Mouse (Mus musculus) midbrain, embryonic 16.5 days (tissue): ENCODE measurements around the gene Vmn1r87. TPM values are rescaled to one million over a fixed set of nuclear protein-coding genes. Genes with fewer than 3 reads are reported as not detected.
"Not testable (repeated sequence)": the region's sequence is repeated elsewhere in the genome, so short reads cannot be mapped to it uniquely, and the experiment has no call there.

Experiments
- ATAC-seq: fragments of 200-750 bp; cut with Nextera tagmentation; 2 replicates; pipeline ENCODE4 v1.8.0; 2017; ENCODE audit warnings: moderate TSS enrichment
- H3K27ac ChIP-seq: fragments of 300-500 bp; sonication (generic); 2 replicates; pipeline ENCODE4 v1.5.1; 2014; ENCODE audit warnings: mild to moderate bottlenecking, low read length, mixed read lengths
- H3K27me3 ChIP-seq: fragments of 300-500 bp; sonication (generic); 2 replicates; pipeline ENCODE4 v1.6.1; 2014; ENCODE audit warnings: low read depth, low read length, mixed read lengths; ENCODE audit not compliant: control insufficient read depth, insufficient read depth
- H3K36me3 ChIP-seq: fragments of 300-500 bp; sonication (generic); 2 replicates; pipeline ENCODE4 v1.6.1; 2014; ENCODE audit warnings: mild to moderate bottlenecking, low read length, moderate library complexity, mixed read lengths; ENCODE audit not compliant: control insufficient read depth, insufficient read depth
- H3K4me1 ChIP-seq: fragments of 300-500 bp; sonication (generic); 2 replicates; pipeline ENCODE4 v1.6.1; 2014; ENCODE audit warnings: mild to moderate bottlenecking, low read length, mixed read lengths; ENCODE audit not compliant: control insufficient read depth, insufficient read depth
- H3K4me2 ChIP-seq: fragments of 300-500 bp; sonication (generic); 2 replicates; pipeline ENCODE4 v1.6.1; 2014; ENCODE audit warnings: mild to moderate bottlenecking, low read length, mixed read lengths
- H3K4me3 ChIP-seq: fragments of 300-500 bp; sonication (generic); 2 replicates; pipeline ENCODE4 v1.5.1; 2014; ENCODE audit warnings: low read depth, mild to moderate bottlenecking, low read length, moderate library complexity, mixed read lengths
- H3K9ac ChIP-seq: fragments of 300-500 bp; sonication (generic); 2 replicates; pipeline ENCODE4 v1.6.1; 2014; ENCODE audit warnings: low read depth, low read length, mixed read lengths
- H3K9me3 ChIP-seq: fragments of 300-500 bp; sonication (generic); replicated peaks from 2 replicates; pipeline ENCODE4 v1.6.1; 2014; ENCODE audit warnings: mild to moderate bottlenecking, low read length, mixed read lengths; ENCODE audit not compliant: control insufficient read depth, poor library complexity, severe bottlenecking
- WGBS: fragments of 180-500 bp; shearing (Covaris S2); extraction: QIAGEN DNeasy Blood & Tissue Kit; methylation state at CpG from one replicate; pipeline ENCODE4 v1.1.7; 2014; 5-methylcytosine and 5-hydroxymethylcytosine counted together
- polyA plus RNA-seq: library from polyadenylated mRNA; unstranded; fragments of >200 nt; fragmentation: Nextera tagmentation; extraction: Ambion mirVana; gene quantifications from 2 replicates; pipeline ENCODE4 v1.2.1, GENCODE M21; 2015

The Vmn1r87 gene
- not detected in 2 replicates for polyA plus RNA-seq

DNA sequence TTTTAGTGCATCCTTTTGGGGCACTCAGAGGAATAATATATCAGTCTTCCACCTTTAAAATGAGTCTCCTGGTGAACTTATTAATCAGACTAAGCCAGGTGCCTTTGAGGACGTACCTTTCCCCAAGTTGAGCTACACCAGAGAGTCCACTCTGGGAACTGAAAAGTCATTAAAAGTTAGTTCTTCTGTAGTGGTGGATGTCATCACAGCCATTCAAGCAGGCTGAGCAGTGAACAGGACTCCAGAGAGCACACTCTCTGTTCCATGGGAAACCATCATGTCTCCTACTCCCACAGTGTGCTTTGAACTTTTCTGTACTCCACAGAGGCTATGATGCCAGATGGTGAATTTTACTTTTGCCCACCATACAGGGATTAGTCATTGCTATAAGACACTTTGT lies at the start of gene Vmn1r87:
TSS of gene Vmn1r87 (minus strand) at position 101 of the 400 bp plus-strand sequence.
- no peak within 1 kb of the TSS for H3K4me3 ChIP-seq
- H3K4me1 ChIP-seq, result no peaks in the 10 kb centered on the region
- H3K9ac ChIP-seq, result no peak within 1 kb of the TSS
- no peak within 1 kb of the TSS for H3K27ac ChIP-seq
- no peak within 1 kb of the TSS for H3K4me2 ChIP-seq
- H3K27me3 ChIP-seq, result no peaks in the 10 kb centered on the region
- H3K36me3 ChIP-seq, result no peaks in the 10 kb centered on the region
- WGBS, result 84% methylated on average over 1 of the region's 1 CpGs
- no peak for ATAC-seq
- H3K9me3 ChIP-seq, result no peaks in the 10 kb centered on the region

DNA sequence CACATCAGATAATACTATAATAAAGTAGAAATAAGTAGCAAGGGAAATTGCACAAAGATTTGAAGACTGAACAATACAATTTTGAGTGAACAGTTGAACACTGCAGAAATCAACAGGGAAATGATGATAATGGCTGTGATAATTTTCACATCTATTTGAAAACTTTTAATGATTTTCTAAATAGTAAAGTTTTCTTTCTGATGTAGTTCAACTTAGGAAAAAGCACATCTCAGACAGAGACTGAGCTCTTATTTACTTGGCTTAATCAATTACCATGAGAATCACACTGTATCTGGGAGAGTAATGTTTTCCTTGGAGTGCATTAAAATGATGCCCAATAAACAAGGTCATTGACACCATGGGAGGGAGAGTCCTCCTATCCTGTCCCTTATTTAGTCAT lies 19.3 kb upstream of the Vmn1r87 start, which contains the start of gene Vmn1r88:
TSS of gene Vmn1r88 (plus strand) at position 301 of the 400 bp plus-strand sequence.
- H3K4me2 ChIP-seq, result no peak within 1 kb of the TSS
- no peak within 1 kb of the TSS for H3K9ac ChIP-seq
- H3K4me3 ChIP-seq, result no peak within 1 kb of the TSS
- no peak within 1 kb of the TSS for H3K27ac ChIP-seq
- H3K9me3 ChIP-seq, result no peaks in the 10 kb centered on the region
- no peaks in the 10 kb centered on the region for H3K4me1 ChIP-seq
- H3K36me3 ChIP-seq, result no peaks in the 10 kb centered on the region
- ATAC-seq, result no peak
- no peaks in the 10 kb centered on the region for H3K27me3 ChIP-seq

DNA sequence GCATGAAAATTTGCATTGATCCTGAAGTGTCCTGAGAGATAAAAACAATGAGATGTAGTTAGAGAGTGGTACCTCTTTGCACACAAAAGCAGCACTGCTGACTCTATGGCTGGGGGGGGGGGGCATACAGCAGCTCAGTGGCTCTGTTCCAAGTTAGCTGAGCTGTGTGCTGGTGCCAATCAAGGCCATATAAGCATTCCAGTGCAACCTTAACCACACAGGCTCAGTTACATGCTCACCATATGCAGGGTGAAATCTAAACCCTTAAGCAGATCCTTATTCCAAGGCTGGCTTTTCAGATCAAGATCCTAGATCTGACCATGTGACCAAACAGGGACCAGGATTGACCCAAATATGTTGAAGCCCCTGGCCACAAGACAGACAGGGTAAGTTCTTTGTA lies 2.6 kb downstream of the Vmn1r87 start:
- no peak overlapping the region for H3K4me2 ChIP-seq
- ATAC-seq, result no peak
- no peaks in the 10 kb centered on the region for H3K36me3 ChIP-seq
- H3K27me3 ChIP-seq, result no peaks in the 10 kb centered on the region
- no peaks in the 10 kb centered on the region for H3K4me1 ChIP-seq
- H3K4me3 ChIP-seq, result no peak overlapping the region
- no peak overlapping the region for H3K9ac ChIP-seq
- no peaks in the 10 kb centered on the region for H3K9me3 ChIP-seq
- H3K27ac ChIP-seq, result no peak overlapping the region

DNA sequence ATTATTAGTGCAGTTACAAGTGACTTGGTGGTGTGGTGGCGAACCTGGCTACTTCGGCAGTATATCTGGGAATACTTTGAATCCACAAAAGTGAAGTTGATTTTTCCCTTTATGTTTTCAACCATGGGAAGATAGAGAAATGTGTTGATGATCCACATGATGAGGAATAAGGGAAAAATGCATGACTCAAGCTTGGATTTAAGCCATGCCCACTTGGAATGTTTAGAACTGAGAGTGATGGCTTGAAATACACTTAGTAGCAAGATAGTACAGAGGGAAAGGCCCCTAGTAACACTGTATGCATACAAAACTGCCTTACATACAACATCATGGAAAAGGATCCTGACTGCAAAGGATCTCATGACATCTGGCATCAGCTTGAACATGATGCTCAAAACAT lies 8.1 kb downstream of the Vmn1r87 start:
- Histone ChIP-seq H3K4me1 (no peaks in the 10 kb centered on the region), H3K36me3 (no peaks in the 10 kb centered on the region), H3K9me3 (no peaks in the 10 kb centered on the region), H3K4me2 (no peak overlapping the region), H3K9ac (no peak overlapping the region), H3K27ac (no peak overlapping the region), H3K27me3 (no peaks in the 10 kb centered on the region), H3K4me3 (no peak overlapping the region)
- WGBS, result 88% methylated on average over 2 of the region's 2 CpGs
- no peak for ATAC-seq

DNA sequence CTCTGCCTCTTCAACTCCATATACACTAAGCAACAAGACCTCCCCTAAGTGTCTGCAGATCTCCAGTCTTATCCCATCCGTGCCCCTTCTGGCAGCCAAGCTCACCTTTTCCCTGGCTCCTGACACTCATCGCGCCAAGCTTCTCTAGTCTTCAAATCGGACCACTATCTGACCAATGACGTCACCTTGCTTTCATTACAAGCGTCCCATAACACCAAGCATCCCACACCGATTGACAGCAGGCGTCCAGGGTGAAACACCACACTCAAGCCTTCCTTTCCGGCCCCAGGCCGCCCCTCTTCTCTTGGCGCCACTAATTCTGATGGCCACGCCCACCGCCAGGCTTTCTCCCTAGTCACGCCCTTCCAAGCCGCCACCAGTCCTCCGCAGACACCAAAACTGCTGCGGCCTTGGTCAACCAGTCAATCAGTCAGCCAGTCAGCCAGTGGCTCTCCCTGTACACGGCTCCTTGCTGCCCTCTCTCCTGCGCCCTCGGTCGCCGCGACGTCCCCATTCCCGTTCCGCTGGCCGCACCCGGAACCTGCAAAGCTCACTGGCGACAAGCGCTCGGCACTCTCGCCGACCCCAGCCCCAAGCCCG lies 16.3 kb downstream of the Vmn1r87 start:
- not testable (repeated sequence) for H3K27me3 ChIP-seq, H3K27ac ChIP-seq, H3K9me3 ChIP-seq, H3K36me3 ChIP-seq, H3K4me1 ChIP-seq
- peak; percentile 97 for ATAC-seq
- Histone ChIP-seq H3K4me3 (peak overlapping the region; percentile 30), H3K4me2 (peak overlapping the region; percentile 44), H3K9ac (0 out of 2 replicates have a peak overlapping the region, but pooled peaks have one; percentile 3)
- WGBS, result 0% methylated on average over 11 of the region's 34 CpGs

DNA sequence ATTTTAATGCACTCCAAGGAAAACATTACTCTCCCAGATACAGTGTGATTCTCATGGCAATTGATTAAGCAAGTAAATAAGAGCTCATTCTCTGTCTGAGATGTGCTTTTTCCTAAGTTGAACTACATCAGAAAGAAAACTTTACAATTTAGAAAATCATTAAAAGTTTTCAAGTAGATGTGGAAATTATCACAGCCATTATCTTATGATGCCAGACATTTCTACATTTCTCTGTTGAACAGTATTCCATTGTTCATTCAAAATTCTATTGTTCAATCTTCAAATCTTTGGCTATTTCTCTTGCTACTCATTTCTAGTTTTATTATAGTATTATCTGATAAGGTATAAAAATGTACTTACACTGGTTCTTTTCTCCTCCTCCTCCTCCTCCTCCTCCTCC lies 20.1 kb downstream of the Vmn1r87 start, which contains the start of gene Vmn1r86:
TSS of gene Vmn1r86 (minus strand) at position 101 of the 400 bp plus-strand sequence.
- ATAC-seq, result no peak
- Histone ChIP-seq H3K36me3 (no peaks in the 10 kb centered on the region), H3K27ac (no peak within 1 kb of the TSS), H3K27me3 (no peaks in the 10 kb centered on the region), H3K4me3 (no peak within 1 kb of the TSS), H3K4me1 (no peaks in the 10 kb centered on the region), H3K4me2 (no peak within 1 kb of the TSS), H3K9ac (no peak within 1 kb of the TSS), H3K9me3 (no peaks in the 10 kb centered on the region)

DNA sequence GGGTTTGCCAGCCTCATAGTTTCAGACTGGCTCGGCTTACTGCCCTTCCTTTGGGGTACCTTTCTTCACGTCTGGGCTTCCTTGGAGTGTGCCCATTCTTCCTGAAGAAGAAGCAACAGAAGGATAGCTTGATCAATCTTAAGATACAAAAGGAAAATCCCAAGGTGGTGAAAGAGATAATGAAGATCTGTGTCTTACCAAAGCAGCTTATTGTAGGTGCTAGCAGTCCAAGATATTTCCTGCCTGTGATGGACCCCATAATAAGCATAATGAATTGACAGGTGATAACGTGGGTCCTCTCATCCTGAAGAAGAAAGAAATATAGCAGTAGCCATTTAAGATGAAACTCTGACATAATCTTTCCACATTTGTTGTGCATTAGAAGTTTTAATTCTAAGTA lies 44.9 kb downstream of the Vmn1r87 start, which contains the start of gene Vmn1r85:
TSS of gene Vmn1r85 (minus strand) at position 101 of the 400 bp plus-strand sequence.
- Histone ChIP-seq H3K36me3 (no peaks in the 10 kb centered on the region), H3K9ac (no peak within 1 kb of the TSS), H3K27me3 (no peaks in the 10 kb centered on the region), H3K9me3 (no peaks in the 10 kb centered on the region), H3K4me3 (no peak within 1 kb of the TSS), H3K4me1 (no peaks in the 10 kb centered on the region), H3K4me2 (no peak within 1 kb of the TSS), H3K27ac (no peak within 1 kb of the TSS)
- 58% methylated on average over 3 of the region's 3 CpGs for WGBS
- no peak for ATAC-seq

Other genes starting within 250 kb of the Vmn1r87 start
- 11.1 and 11.5 TPM in 2 replicates for gene Zscan22, start 242.3 kb downstream of the Vmn1r87 start, polyA plus RNA-seq
- gene Rps5, start 217.9 kb downstream of the Vmn1r87 start, polyA plus RNA-seq, result 512 and 515 TPM in 2 replicates
- gene Rnf225, start 212.7 kb downstream of the Vmn1r87 start, polyA plus RNA-seq, result 0.98 and 1.2 TPM in 2 replicates
- 14.5 and 14.9 TPM in 2 replicates for gene Zfp324, start 174.3 kb downstream of the Vmn1r87 start, polyA plus RNA-seq
- gene Zfp446, start 162.3 kb downstream of the Vmn1r87 start, polyA plus RNA-seq, result 13.1 and 13.8 TPM in 2 replicates
- 0.24 and 0.43 TPM in 2 replicates for gene Slc27a5, start 142.0 kb downstream of the Vmn1r87 start, polyA plus RNA-seq
- gene Trim28, start 141.0 kb downstream of the Vmn1r87 start, polyA plus RNA-seq, result 184 and 195 TPM in 2 replicates
- gene Zbtb45, start 130.1 kb downstream of the Vmn1r87 start, polyA plus RNA-seq, result 44.0 and 44.8 TPM in 2 replicates
- 179 and 188 TPM in 2 replicates for gene Chmp2a, start 105.3 kb downstream of the Vmn1r87 start, polyA plus RNA-seq
- gene Ube2m, start 101.9 kb downstream of the Vmn1r87 start, polyA plus RNA-seq, result 74.0 and 83.9 TPM in 2 replicates
- 11.5 and 11.6 TPM in 2 replicates for gene Mzf1, start 85.4 kb downstream of the Vmn1r87 start, polyA plus RNA-seq
- 0.12 and 0.35 TPM in 2 replicates for gene Vmn1r85, start 45.0 kb downstream of the Vmn1r87 start, polyA plus RNA-seq
- gene Vmn1r86, start 20.2 kb downstream of the Vmn1r87 start, polyA plus RNA-seq, result not detected in 2 replicates
- not detected in 2 replicates for gene Vmn1r88, start 19.4 kb upstream of the Vmn1r87 start, polyA plus RNA-seq
- gene Vmn1r89, start 72.9 kb upstream of the Vmn1r87 start, polyA plus RNA-seq, result not detected in 2 replicates
- 31.7 and 33.6 TPM in 2 replicates for gene Lig1, start 137.1 kb upstream of the Vmn1r87 start, polyA plus RNA-seq
- 12.9 and 15.2 TPM in 2 replicates for gene Zswim9, start 138.6 kb upstream of the Vmn1r87 start, polyA plus RNA-seq
- gene Pla2g4c, start 184.5 kb upstream of the Vmn1r87 start, polyA plus RNA-seq, result 0.62 and 0.86 TPM in 2 replicates